Mouse (Mus musculus) kidney, adult 2 months (tissue): ENCODE results near the gene Avil. TPM values are rescaled to one million over a fixed set of nuclear protein-coding genes. Genes with fewer than 3 reads are reported as not detected.

Experiments used
- DNase-seq: peaks from one replicate; pipeline ENCODE4 v3.0.0; 2021
- H3K27ac ChIP-seq: fragments of 200-500 bp; 2 replicates; pipeline ENCODE4 v1.5.1; 2012; ENCODE audit warnings: low read depth, low read length, control low read depth, inconsistent platforms; ENCODE audit not compliant: insufficient read depth
- H3K27me3 ChIP-seq: fragments of 200-500 bp; replicated peaks from 2 replicates; pipeline ENCODE4 v1.6.1; 2012; ENCODE audit warnings: mild to moderate bottlenecking, moderate library complexity, low read length, inconsistent platforms; ENCODE audit not compliant: control insufficient read depth, insufficient read depth
- H3K36me3 ChIP-seq: fragments of 200-500 bp; 2 replicates; pipeline ENCODE4 v1.6.1; 2012; ENCODE audit warnings: mild to moderate bottlenecking, moderate library complexity, low read length, inconsistent platforms; ENCODE audit not compliant: control insufficient read depth, insufficient read depth
- H3K4me1 ChIP-seq: fragments of 200-500 bp; 2 replicates; pipeline ENCODE4 v1.6.1; 2011; ENCODE audit warnings: low read length; ENCODE audit not compliant: control insufficient read depth, insufficient read depth
- H3K4me3 ChIP-seq: fragments of 200-500 bp; 2 replicates; pipeline ENCODE4 v1.5.1; 2011; ENCODE audit warnings: mild to moderate bottlenecking, low read depth, low read length, control low read depth; ENCODE audit not compliant: insufficient read depth
- CTCF ChIP-seq: fragments of 200-500 bp; conservative IDR thresholded peaks from 2 replicates; pipeline ENCODE4 v1.5.1; 2011; ENCODE audit warnings: low read depth, mild to moderate bottlenecking, control low read depth, low read length, moderate library complexity, mixed read lengths; ENCODE audit not compliant: insufficient read depth, insufficient read length
- POLR2A ChIP-seq: fragments of 200-500 bp; IDR thresholded peaks from one replicate; pipeline ENCODE4 v1.6.1; 2011; ENCODE audit warnings: low read depth, low read length, control low read depth
- WGBS: fragments of 180-500 bp; shearing (Covaris S2); methylation state at CpG from one replicate; pipeline ENCODE4 v1.1.7; 2018; 5-methylcytosine and 5-hydroxymethylcytosine counted together
- polyA plus RNA-seq: library from polyadenylated mRNA; depleted of rRNA; stranded (reverse); fragments of >200 nt; gene quantifications from 2 replicates; pipeline ENCODE4 v1.2.3, GENCODE M21; 2012; rRNA removed

Gene Avil
- polyA plus RNA-seq, 1 experiment = 0.19 TPM

DNA sequence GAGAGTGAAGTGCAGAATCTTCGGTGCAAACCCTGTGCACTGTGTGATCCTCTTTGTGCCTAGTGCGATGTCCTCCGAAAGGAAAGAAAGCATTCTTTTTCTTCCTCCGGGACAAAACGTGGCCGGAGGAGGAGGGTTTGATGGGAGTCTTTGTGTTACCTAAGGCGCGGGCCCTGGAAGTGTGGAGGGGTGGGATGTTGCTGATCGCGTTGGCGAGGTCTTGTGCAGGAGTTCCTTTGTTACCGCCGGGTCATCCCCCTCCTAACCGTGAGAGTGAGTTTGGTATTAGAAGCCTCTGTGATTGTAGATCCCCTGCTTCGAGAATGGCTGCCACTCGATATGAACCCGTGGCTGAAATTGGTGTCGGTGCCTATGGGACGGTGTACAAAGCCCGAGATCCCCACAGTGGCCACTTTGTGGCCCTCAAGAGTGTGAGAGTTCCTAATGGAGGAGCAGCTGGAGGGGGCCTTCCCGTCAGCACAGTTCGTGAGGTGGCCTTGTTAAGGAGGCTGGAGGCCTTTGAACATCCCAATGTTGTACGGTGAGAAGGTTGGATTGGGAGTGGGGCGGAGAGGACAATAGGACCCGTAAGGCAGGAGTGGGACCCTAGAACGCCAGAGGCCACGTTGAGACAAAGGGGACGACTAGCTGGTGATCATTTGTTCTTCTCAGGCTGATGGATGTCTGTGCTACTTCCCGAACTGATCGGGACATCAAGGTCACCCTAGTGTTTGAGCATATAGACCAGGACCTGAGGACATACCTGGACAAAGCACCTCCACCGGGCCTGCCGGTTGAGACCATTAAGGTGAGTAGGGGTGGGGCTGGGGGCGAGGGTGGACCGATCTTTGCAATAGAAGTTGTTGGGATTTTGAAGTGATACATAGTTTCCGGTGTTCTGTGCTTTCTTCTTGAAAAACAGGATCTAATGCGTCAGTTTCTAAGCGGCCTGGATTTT, 63.7 kb downstream of the Avil start:
- Histone ChIP-seq H3K4me3 (peak overlapping the region; percentile 84), H3K4me1 (peaks cover 3% of the 10 kb centered on the region), H3K36me3 (peaks cover 1% of the 10 kb centered on the region), H3K27me3 (no peaks in the 10 kb centered on the region), H3K27ac (peak overlapping the region; percentile 79)
- DNase-seq = no peak
- no peak for TF ChIP-seq POLR2A
- TF ChIP-seq CTCF = no peak
- 9% methylated on average over 37 of the region's 37 CpGs for WGBS

DNA sequence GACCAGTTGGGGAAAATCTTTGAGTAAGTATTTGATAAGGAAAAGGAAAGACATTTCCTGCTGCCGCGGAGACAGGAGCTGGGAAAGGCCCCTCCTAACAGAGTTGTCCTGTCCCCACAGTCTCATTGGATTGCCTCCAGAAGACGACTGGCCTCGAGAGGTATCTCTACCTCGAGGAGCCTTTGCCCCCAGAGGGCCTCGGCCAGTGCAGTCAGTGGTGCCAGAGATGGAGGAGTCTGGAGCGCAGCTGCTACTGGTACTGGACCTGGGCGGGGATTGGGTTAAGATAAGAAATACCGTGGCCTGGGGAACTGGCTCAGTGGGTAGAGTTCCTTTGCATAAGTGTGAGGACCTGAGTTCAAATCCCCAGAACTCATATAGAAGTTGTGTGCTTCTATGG, 65.5 kb downstream of the Avil start:
- Histone ChIP-seq H3K4me1 (peaks cover 3% of the 10 kb centered on the region), H3K4me3 (no peak overlapping the region), H3K27me3 (no peaks in the 10 kb centered on the region), H3K27ac (no peak overlapping the region), H3K36me3 (peaks cover 1% of the 10 kb centered on the region)
- WGBS = 61% methylated on average over 9 of the region's 9 CpGs
- peak; percentile 60 for DNase-seq
- no peak for TF ChIP-seq POLR2A
- TF ChIP-seq CTCF = no peak

DNA sequence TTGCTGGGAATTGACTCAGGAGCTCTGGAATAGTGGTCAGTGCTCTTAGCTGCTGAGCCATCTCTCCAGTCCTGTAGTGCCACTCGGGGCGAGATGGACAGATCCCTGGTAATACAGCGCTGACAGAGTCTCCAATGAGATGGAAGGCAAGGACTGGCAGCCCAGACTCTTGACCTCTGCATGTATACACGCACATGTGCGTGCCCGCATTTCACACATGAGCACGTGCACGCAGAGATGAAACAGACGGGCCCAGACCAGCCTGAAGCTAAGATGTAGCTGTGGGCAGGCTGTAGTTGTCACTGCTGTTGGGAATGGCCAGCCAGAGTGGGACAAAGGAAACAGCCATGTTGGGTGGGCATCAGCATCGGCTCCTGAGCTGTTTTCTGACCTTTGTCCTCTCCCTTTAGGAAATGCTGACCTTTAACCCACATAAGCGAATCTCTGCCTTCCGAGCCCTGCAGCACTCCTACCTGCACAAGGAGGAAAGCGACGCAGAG, 66.1 kb downstream of the Avil start:
- peaks cover 1% of the 10 kb centered on the region for H3K36me3 ChIP-seq
- H3K27ac ChIP-seq = no peak overlapping the region
- WGBS = 81% methylated on average over 14 of the region's 14 CpGs
- TF ChIP-seq CTCF (no peak), POLR2A (no peak)
- H3K4me3 ChIP-seq = no peak overlapping the region
- H3K4me1 ChIP-seq = peaks cover 3% of the 10 kb centered on the region
- H3K27me3 ChIP-seq = no peaks in the 10 kb centered on the region
- DNase-seq = no peak

DNA sequence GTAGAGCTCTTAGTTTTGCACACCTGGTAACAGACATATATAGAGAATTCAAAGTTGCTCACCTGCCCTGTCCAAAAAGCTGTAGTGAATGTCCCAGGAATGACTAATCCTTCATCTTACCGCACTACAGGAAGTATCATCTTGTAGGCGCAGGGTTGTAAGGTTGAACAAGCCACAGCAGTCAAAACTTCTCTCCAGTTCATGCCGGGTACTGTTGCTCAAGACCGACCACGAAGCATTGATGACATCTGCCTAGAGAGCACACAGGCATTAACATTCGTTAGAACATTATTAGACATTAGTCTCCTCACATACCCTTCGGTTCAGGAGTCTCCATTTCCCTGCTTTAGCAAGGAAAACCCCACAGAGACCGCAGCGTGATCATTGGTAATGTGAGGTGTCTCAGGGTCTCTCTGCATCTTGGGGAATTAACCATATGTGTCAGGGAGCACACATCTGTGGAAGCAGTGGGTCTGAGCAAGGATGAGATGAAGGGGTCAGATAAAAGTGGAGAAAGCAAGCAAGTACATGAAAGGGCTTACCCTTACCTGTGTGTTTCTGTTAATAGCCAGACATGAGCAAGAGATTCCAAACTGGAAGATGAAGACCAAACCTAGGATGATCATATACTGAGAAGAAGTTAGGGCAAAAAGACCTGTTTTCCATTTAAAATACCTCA, 68.0 kb downstream of the Avil start:
- Histone ChIP-seq H3K36me3 (peaks cover 1% of the 10 kb centered on the region), H3K4me1 (peaks cover 3% of the 10 kb centered on the region), H3K4me3 (no peak overlapping the region), H3K27me3 (no peaks in the 10 kb centered on the region), H3K27ac (no peak overlapping the region)
- DNase-seq = no peak
- TF ChIP-seq CTCF (no peak), POLR2A (no peak)
- WGBS = 67% methylated on average over 9 of the region's 9 CpGs

GRCm38 (mm10) chr10:127069281-127070189, 69.0 kb downstream of the Avil start:
- H3K4me3 ChIP-seq = peak overlapping the region; percentile 86
- H3K27me3 ChIP-seq = no peaks in the 10 kb centered on the region
- H3K36me3 ChIP-seq = peaks cover 1% of the 10 kb centered on the region
- DNase-seq = no peak
- no peak for TF ChIP-seq CTCF
- TF ChIP-seq POLR2A = no peak
- WGBS = 3% methylated on average over 30 of the region's 30 CpGs
- H3K27ac ChIP-seq = peak overlapping the region; percentile 71
- H3K4me1 ChIP-seq = no peaks in the 10 kb centered on the region; the same call in 1 of the 2 replicates

Other genes starting within 250 kb of the Avil start
- gene Atp23, start 99.4 kb upstream of the Avil start, polyA plus RNA-seq = 11.2 and 14.2 TPM in 2 replicates
- gene Ctdsp2, start 22.0 kb upstream of the Avil start, polyA plus RNA-seq = 118 and 126 TPM in 2 replicates
- gene Tsfm, start 30.1 kb downstream of the Avil start, polyA plus RNA-seq = 54.0 and 58.1 TPM in 2 replicates
- 24.5 and 27.5 TPM in 2 replicates for gene Mettl1, start 40.7 kb downstream of the Avil start, polyA plus RNA-seq
- gene Eef1akmt3, start 40.8 kb downstream of the Avil start, polyA plus RNA-seq = 2.4 and 3.1 TPM in 2 replicates
- 13.5 and 14.3 TPM in 2 replicates for gene Cyp27b1, start 47.5 kb downstream of the Avil start, polyA plus RNA-seq
- gene March9, start 59.5 kb downstream of the Avil start, polyA plus RNA-seq = 13.1 and 15.3 TPM in 2 replicates
- gene Cdk4, start 62.8 kb downstream of the Avil start, polyA plus RNA-seq = 195 and 216 TPM in 2 replicates
- gene Tspan31, start 69.6 kb downstream of the Avil start, polyA plus RNA-seq = 102 and 117 TPM in 2 replicates
- 1.3 and 2.2 TPM in 2 replicates for gene Agap2, start 74.6 kb downstream of the Avil start, polyA plus RNA-seq
- 108 and 114 TPM in 2 replicates for gene Os9, start 120.4 kb downstream of the Avil start, polyA plus RNA-seq
- 15.4 and 27.5 TPM in 2 replicates for gene B4galnt1, start 164.5 kb downstream of the Avil start, polyA plus RNA-seq
- gene Slc26a10, start 179.9 kb downstream of the Avil start, polyA plus RNA-seq = 6.6 and 8.1 TPM in 2 replicates
- 9.2 and 11.9 TPM in 2 replicates for gene Arhgef25, start 189.4 kb downstream of the Avil start, polyA plus RNA-seq
- gene Dtx3, start 195.0 kb downstream of the Avil start, polyA plus RNA-seq = 101 and 132 TPM in 2 replicates
- gene Pip4k2c, start 210.9 kb downstream of the Avil start, polyA plus RNA-seq = 116 and 120 TPM in 2 replicates